Mouse (Mus musculus) gastrocnemius, postnatal 25 days (tissue): ENCODE data around the gene Gria4. TPM values are rescaled to one million over a fixed set of nuclear protein-coding genes. Genes with fewer than 3 reads are reported as not detected.
"Not testable (repeated sequence)": the region's sequence is repeated elsewhere in the genome, so short reads cannot be mapped to it uniquely, and the experiment has no call there.

Experiments
- DNase-seq: peaks from one replicate; pipeline ENCODE4 v3.0.0; 2022
- total RNA-seq, 2 experiments: library from RNA; stranded (reverse); gene quantifications; 1 replicate in 1 of 2; 2 replicates in 1 of 2; pipeline ENCODE4 v1.2.3; 2021

The Gria4 gene
- total RNA-seq, 2 experiments from 2014 or later: 0.10 to 0.19 TPM

DNA sequence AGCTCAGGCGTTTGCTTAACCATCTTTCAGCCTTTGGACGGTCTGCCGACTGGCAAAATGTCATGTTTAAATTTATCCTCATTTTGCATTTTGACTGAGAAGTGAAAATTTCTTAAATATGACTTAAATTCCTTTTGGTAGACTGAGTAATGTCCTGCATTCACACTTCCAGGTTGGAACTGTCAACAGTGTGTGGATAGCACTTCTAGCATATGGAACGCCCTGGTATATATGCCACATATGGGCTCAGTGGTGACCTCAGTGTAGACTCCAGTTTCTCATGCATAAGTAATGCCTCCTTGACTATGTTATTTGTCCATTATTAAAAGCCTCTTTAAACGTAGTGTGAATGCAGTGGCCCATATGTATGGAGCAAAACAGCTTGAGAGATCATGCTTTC lies 222.4 kb downstream of the Gria4 start:
- no peak for DNase-seq

DNA sequence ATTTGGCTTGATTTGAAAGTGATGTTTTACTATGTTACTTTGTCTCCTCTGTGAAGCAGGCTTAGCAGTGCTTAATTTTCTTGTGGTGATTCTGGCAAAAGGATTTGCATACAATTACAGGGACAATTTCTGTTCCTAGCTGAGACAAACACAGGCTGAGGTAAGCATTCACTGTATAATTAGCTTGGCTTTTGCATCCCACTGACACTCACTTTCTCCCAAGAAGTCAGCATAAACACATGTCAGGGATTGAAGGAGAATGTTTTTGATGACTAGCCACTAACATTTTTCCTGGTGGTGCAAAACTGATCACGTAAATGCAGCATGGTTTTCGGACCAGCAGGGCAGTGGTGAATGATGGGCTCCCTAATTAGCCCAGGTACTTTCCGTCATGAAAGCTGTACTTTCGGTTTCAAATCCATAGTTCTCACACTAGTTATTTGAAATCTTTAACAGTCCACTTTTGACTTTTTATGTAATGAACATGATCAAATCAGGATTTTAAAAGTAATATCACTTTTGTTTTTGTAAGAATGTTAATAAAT lies 240.5 kb downstream of the Gria4 start:
- DNase-seq: no peak

DNA sequence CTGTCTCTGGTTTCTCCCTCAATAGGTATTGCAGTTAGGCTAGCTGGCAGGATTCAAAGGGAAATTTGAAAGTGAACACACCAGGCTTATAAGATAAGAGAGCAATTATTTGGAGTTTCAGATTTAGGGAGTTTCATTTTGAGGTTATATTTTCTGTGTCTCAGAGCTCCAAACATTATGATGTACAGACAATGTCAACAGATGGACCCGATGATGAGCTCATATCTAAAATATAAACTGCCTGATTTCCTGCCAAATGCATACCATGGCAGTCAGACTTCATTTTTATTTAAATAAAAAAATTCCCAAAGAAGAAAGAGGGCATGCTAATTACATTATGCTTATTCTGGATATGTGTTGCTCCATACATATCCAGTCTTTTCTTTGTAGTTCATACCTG lies 256.8 kb downstream of the Gria4 start:
- DNase-seq: no peak

DNA sequence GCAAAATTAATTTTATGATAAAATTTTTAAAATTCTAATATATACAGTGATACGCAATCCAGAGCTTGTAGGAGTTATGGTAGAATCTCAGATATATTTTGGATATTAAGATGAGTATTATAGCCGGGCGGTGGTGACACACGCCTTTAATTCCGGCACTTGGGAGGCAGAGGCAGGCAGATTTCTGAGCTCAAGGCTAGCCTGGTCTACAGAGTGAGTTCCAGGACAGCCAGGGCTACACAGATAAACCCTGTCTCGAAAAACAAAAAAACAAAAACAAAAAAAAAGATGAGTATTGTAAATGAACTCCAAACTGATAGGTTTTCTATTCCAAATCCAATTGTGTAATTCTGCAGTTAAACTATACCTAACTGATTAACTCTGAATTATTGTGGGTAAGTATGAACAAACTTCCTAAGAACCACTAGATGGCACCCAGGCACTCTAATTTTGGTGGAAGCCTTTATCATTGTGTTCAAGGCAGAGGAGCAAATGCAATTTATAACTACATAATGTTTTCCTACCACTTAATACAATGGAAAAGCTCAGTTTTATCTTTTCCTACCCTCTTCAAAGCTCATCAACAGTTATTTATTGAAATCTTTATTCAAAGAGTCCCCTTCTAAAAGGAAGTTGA lies 259.4 kb downstream of the Gria4 start:
- no peak for DNase-seq

DNA sequence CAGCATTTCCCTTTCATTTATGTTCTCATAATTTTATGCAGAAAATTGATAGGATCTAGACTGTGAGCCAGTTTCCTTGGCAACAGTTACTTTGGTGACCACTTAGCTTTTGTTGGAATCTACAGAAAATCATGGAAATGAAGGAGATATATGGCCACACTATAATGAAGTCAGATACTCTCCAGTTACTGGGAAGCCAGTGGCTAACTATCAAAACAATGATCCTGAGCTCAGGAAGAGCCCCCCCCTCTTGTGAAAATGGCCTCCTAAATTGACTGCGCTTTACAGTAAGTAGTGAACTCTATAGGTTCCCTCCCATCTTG lies 281.5 kb downstream of the Gria4 start:
- DNase-seq: no peak

DNA sequence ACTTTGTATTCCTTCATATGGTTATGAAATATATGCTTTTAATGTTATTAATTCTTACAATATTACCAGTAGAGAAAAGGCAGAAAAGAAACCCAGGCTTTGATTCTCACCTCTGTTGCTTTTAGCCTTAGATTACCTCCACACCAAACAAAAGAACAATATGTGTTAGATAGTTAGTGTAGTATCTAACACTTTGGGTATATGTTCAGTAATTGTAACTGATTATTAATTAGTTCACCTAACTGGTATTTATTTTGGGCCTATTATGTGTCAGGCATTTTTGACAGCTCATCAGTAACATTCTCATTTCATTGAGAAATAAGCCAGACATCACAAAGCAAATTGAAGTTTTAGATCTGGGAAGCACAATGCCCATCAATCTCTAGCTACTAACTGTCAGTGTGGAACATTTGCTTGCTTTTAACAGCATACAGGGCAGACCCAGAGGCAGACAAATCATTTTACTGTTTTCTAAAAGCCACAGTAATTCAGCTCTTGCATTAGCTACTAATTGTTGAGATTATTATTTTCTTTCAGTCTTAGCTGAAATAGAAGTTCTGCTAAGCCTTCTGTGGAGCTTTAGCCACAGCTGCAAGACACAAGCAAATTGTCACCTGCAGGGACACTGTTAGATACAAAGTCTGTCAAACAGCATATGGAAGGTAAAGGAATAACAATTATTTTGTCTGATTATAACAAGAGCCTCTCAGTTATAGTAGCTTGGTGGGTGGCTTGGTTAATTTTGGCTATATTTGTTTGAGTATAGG lies 282.1 kb downstream of the Gria4 start:
- no peak for DNase-seq

DNA sequence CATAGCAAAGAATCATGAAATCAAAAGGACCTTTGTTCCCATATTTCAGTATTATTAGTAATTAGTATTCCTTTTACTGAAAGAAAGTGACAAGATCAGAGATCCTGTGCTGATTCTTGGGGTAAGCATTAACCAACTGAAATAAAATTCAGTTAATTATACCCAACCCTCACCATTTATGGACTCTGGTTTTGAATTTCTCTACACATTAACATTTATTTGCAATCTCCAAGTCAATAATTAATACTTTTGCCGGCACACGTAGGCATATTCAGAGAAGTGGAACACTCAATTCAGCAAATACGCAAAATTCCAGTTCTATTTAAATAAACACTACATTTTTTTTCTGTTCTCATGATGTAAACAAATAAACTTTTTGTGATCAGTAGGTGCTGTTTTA lies 289.9 kb downstream of the Gria4 start:
- DNase-seq: no peak

DNA sequence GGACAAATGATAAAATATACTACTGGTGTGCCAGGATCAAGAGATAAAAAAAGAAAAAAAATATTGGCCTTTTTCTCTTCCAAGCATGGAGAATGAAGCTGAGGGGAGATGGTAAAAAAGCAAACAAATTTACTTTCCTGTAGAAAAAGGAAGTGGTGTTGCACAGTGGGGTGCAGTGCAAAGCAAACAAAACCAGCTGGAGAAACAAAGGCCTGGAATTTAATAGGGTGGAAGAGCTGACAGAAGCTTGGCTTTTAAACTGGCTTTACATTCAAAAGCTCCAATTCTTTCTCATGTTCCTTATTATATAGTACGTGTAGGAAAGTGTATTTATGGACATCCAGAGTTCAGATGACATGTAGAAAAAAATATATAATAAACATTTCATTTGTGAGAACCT lies 290.9 kb downstream of the Gria4 start:
- no peak for DNase-seq

DNA sequence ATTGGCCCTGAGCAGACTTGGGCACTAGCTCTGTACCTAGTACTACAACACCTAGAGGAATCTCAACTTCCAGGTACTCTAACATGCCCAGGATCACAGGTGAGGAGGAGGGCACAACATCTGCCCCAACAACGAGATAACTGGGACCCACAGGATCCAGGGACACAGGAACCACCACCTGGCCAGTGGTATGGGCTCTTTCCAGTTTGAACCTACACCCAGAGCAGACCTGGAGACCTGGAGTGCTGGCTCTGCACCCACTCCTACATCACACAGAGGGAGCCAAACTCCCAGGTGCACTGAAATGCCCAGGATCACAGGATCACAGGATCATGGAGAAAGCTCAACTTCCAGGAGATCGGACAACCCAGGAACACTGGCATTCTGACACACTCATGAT lies 309.6 kb downstream of the Gria4 start:
- no peak for DNase-seq

DNA sequence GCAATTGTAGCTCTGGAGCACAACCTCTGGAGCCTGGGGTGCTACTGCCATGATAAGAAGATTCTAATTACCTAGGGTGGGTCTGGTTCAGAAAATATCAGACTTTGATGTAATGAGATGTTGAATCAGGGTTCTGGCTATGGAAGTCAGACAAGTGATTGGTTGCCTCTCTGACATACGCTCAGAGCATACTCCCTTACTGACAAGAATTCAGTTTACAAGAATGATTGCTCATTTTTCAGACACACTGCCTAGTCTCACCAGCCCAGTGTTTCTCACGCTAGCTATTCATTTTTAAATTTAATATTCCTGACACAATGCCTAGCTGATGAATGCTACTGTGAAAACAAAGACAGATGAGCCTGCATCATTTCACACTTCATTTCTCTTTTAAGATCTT lies 311.5 kb downstream of the Gria4 start:
- no peak for DNase-seq

DNA sequence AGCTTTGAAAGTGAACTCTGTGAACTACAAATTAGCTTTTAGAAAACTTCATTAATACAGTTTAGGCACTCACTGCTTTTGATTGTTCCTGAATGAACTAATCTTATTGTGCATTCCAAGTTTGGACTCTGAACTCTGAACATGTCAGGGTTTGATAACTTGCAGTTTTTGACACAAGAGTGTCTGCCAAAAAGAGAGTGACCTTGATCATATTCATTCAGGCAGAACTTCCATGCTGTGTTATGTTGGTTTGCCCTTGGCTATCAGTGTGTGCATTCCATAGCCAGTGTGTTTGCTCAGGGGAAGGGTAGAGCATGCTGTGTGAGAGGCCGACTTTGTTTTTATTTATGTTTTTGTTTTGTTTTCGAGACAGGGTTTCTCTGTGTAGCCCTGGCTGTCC lies 325.2 kb downstream of the Gria4 start:
- no peak for DNase-seq

DNA sequence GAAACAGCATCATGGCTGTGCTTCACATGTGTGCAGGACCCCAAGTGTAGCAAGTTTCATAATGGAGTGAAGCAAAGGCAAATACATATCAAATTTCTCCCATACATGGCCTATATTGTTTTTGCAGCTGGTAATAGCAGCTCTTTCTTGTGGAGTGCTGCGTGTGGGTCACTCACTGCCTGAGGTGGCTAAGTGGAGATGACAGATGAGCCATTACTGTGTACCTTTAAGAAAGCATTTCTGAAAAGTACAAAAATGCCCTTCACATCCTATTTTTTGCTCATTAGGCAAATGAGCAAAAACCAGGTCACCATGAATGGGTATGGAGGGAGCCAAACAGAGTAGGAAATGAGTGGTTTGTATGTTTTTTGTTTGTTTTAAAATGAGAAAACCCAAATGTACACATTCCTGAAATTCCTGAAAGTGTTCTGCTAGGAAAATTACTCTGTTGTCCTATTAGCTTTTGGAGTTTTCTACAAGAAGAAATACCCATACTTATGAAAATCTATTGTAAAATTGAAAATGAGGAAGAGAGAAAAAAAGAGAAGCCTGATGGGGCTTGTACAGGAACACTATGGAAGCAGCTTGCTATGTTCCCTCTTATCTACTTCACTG lies 336.5 kb downstream of the Gria4 start:
- no peak for DNase-seq

DNA sequence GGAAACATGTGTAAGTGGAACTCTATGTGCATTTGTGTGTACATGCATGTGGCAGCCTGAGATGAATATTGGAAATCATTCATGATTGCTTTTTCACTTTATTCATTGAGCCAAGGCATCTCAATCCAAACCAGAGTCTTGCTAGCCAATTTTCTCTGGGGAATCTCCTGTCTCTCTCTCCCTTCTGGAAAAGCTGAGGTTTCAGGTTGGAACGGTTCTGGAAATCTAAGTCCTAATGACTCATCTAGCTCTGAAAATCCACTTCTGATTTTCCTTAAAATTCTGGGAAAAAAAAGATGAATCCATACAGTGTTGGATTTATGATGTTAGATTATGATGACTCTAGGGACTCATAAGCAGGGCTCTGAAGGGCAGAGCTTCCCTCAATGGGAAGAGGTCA lies 337.8 kb downstream of the Gria4 start:
- no peak for DNase-seq

DNA sequence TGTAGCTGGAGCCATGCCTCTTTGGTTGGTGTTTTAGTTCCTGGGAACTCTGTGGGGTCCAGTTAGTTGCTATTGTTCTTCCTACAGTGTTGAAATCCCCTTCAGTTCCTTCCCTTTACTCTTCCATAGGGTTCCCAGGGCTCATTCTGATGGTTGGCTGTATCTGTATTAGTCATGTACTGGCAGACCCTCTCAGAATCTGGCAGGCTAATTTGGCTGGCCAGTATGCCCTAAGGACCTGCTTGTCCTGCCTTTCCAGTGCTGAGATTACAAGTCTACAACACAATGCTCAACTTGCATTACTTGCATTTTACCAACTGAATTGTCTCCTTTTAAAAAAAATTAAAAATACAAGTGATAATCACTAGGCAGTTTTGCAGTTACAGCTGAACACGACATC lies 338.4 kb downstream of the Gria4 start:
- peak; percentile 61 for DNase-seq

DNA sequence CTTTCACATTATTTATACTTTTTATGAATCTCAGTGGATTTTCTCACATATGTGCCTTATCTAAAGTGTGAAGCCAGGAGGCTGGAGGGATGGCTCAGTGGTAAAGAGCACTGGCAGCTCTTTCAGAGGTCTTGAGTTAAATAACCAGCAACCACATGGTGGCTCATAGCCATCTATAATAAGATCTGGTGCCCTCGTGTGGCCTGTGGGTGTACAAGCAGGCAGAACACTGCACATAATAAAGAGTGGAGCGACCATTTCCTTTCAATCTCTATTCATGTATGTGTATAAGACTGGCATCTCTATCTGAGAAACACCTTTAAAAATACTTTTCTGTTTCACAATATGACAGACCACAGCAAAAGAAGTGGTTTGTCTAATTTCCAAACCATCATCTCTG lies 353.1 kb downstream of the Gria4 start:
- no peak for DNase-seq

DNA sequence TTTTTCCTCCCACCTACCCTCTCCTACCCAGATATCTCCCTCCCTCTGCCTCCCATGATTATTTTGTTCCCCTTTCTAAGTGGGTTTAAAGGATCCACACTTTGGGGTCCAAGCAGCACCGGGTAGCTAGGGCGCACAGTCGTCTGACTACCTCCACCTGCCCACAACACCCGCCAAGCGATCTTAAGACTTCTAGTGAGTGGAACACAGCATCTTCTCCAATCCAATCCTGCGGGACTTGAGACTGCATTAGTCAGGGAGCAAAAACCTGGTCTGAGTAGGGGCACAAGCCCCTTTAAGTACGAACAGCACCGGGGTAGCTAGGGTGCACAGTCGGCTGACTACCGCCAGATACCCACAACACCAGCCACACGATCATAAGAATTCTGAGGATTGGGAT lies 395.2 kb downstream of the Gria4 start:
- not testable (repeated sequence) for DNase-seq

DNA sequence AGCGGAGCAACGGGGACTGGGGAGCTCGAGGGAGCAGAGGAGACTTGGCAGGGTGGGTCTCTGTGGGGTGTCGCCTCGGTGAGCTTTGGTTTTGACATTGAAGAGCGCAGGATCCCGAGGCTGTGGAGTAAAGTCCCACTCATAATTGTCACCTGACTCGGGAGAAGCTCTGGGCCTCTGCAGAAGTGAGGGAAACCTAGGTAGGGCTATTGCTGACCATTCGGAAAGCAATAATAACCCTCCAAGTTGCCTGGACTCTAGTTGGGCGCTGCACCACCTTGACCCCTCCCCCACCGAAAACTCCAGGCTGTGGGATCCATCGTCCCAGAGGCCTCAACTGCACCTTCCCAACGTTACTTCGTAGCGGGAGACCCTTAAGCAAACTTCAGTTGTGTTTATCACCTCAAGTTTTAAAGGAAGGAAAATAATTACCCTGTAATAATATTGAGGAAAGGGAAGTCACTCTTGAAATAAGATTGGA lies 419.4 kb downstream of the Gria4 start:
- DNase-seq: no peak

DNA sequence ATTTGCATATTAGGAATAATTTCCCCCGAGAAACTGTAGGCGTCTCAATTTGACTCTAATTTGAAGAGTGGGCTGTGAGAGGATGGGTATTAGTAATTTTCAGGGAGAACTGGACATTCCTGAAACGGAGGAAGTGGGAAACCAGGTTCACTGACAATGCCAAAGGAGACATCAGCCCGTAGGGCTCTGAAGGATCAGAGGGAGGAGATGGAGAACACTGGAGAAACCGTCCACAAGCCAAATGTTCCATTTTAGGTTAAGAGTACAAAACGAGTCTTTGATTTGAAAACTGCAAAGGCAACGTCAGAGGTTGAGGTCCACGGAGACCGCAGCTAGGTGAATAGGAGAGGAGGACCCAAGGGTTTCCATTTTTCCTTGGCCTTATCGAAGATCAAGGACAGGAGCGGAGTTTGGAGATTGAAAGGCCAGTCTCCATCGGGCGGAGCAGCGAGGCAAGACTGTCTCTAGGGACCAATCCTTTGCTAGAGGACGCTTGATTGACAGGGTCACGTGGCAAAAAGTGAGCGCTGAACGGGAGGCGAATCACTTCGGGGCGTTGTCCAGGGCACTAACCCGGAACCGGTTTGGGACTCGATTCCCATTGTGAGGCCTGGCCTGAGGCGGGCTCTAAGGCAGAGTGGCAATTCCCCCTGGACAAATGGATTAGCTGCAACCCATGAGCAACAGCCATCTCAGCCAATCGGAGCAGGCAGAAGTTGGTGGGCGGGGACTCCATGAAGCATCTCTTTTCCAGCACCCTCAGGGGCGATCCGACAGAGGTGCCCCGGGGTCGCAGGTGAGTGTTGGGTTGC lies 420.0 kb downstream of the Gria4 start, which contains the start of gene Msantd4:
TSS of gene Msantd4 (plus strand) at position 735 of the 812 bp plus-strand sequence.
- peak; percentile 99 for DNase-seq
